Mouse (Mus musculus) subcutaneous adipose tissue, adult 2 months (tissue): ENCODE results near the gene Wdr5. TPM values are rescaled to one million over a fixed set of nuclear protein-coding genes. Genes with fewer than 3 reads are reported as not detected.

ENCODE experiments used
- polyA plus RNA-seq: library from polyadenylated mRNA; depleted of rRNA; stranded (reverse); fragments of >200 nt; gene quantifications from 2 replicates; pipeline ENCODE4 v1.2.3, GENCODE M21; 2012; ENCODE audit warnings: low replicate concordance; rRNA removed

Gene Wdr5
- polyA plus RNA-seq, result 18.5 and 40.8 TPM in 2 replicates

DNA sequence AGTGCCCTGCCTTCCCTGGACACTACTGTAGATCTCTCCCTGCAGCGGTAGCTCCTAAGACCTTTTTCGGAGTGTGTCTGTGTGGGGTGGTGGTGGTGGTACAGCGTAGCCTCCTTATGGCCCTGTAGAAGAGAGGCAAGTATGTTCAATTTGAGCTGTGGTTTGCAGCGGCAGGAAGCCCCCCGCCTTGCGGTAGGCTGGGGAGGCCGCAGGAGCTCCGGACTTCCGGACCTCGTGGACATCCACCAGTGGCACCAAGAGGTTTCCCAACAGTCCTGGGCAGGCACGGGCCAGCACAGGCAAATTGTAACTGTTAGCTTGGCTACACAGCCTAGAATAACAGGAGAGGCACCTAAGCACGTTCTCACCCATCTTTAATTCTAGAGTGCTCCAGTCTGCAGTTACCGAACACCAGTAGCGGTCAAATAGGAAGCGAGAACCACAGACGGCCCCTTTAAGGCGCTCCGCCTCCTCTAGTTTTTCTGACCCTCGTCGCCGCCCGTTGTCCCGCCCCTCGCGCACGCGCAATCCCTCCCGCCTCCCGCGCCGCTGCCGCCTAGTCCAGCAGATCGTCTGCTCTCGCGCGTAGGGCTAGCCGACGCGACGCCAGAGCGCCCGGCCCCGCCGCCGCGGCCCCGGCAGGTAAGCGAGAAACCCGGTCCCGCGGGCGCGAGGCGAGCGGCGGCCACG is at the start of gene Wdr5:
TSS of gene Wdr5 (plus strand) at position 519 of the 690 bp plus-strand sequence.

DNA sequence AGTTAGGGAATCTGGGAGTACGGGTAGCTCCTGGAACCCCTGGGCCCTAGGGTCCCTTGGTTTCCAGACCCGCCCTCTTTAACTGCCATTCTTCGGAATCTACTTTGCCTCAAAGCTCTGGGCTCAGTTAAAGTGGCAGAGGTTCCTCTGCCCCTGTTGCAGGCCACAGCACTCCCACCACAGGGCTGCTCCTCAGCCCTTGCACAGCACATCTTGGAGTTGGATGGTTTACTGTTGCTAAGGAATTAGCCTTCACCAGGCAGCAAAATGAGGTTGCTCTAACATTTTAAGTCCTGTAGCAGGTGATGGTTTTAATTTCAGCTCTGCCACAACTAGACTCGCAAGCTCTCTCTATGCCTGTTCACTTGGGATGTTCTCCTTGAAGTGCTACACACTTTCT is 7.4 kb upstream of the Wdr5 start, which contains the start of gene Brd3:
TSS of gene Brd3 (minus strand) at position 101 of the 400 bp plus-strand sequence.

Other genes starting within 250 kb of the Wdr5 start
- gene Vav2, start 88.1 kb upstream of the Wdr5 start, polyA plus RNA-seq, result 20.3 and 29.8 TPM in 2 replicates
- 4.1 and 18.6 TPM in 2 replicates for gene Brd3os, start 72.8 kb upstream of the Wdr5 start, polyA plus RNA-seq
- gene Brd3, start 7.5 kb upstream of the Wdr5 start, polyA plus RNA-seq, result 14.4 and 28.5 TPM in 2 replicates
- 83.8 and 120 TPM in 2 replicates for gene Rxra, start 161.3 kb downstream of the Wdr5 start, polyA plus RNA-seq